Mouse (Mus musculus) mouse trophoblast stem cell (cell line): Measurements from ENCODE around the gene Mamdc4.

ENCODE experiments used
- in situ Hi-C, 2 experiments: fragments of 300-500 bp; cut with MseI, MboI; formaldehyde crosslinking; loops; 2 replicates in 1 of 2; 3 replicates in 1 of 2; pipeline ENCODE4 v1.15.1; 2025

The Mamdc4 gene

GRCm38 (mm10) chr2:25582466-25583119 is 7.9 kb upstream of the Mamdc4 start:
- in situ Hi-C loops: no loop called here

GRCm38 (mm10) chr2:25581901-25582301 is 7.3 kb upstream of the Mamdc4 start:
- in situ Hi-C loops: no loop called here

- in situ Hi-C loops: no loop called here
Observed at GRCm38 (mm10) chr2:25581294-25581864, 6.7 kb upstream of the Mamdc4 start, which contains the start of gene Ajm1. Gene Ajm1 (minus strand): TSS chr2:25581757.

- in situ Hi-C loops: no loop called here
Observed at GRCm38 (mm10) chr2:25580621-25581101, 6.0 kb upstream of the Mamdc4 start.

GRCm38 (mm10) chr2:25579737-25580460 is 5.3 kb upstream of the Mamdc4 start:
- in situ Hi-C loops: no loop called here

GRCm38 (mm10) chr2:25578796-25579736 is 4.4 kb upstream of the Mamdc4 start:
- in situ Hi-C loops: no loop called here

- in situ Hi-C loops: no loop called here
Observed at GRCm38 (mm10) chr2:25577951-25578795, 3.5 kb upstream of the Mamdc4 start.

GRCm38 (mm10) chr2:25576965-25577891 is 2.6 kb upstream of the Mamdc4 start:
- in situ Hi-C loops: no loop called here

GRCm38 (mm10) chr2:25576028-25576850 is 1.6 kb upstream of the Mamdc4 start:
- in situ Hi-C loops: no loop called here

- in situ Hi-C loops: no loop called here
Observed at GRCm38 (mm10) chr2:25575432-25576027, 885 bp upstream of the Mamdc4 start.

GRCm38 (mm10) chr2:25574136-25574535 is 509 bp downstream of the Mamdc4 start:
- in situ Hi-C loops: no loop called here

- in situ Hi-C loops: no loop called here
Observed at GRCm38 (mm10) chr2:25573068-25573467, 1.6 kb downstream of the Mamdc4 start.

GRCm38 (mm10) chr2:25571221-25571620 is 3.4 kb downstream of the Mamdc4 start:
- in situ Hi-C loops: no loop called here

- in situ Hi-C loops: no loop called here
Observed at GRCm38 (mm10) chr2:25569323-25569722, 5.3 kb downstream of the Mamdc4 start.

- in situ Hi-C loops: no loop called here
Observed at GRCm38 (mm10) chr2:25568473-25569019, 6.1 kb downstream of the Mamdc4 start.

GRCm38 (mm10) chr2:25566558-25566957 is 8.1 kb downstream of the Mamdc4 start:
- in situ Hi-C loops: no loop called here

- in situ Hi-C loops: no loop called here
Observed at GRCm38 (mm10) chr2:25565741-25566140, 8.9 kb downstream of the Mamdc4 start.

GRCm38 (mm10) chr2:25561946-25562345 is 12.7 kb downstream of the Mamdc4 start:
- in situ Hi-C loops: no loop called here
